Mouse (Mus musculus) C2C12 (cell line): Measurements from ENCODE around the gene Nsg2. TPM values are rescaled to one million over a fixed set of nuclear protein-coding genes. Genes with fewer than 3 reads are reported as not detected.

ENCODE experiments used
- H3K27me3 ChIP-seq: one replicate; pipeline ENCODE4 v1.6.1; 2011; ENCODE audit not compliant: control insufficient read depth, insufficient read depth, insufficient read length
- H3K36me3 ChIP-seq: one replicate; pipeline ENCODE4 v1.6.1; 2011; ENCODE audit not compliant: control insufficient read depth, insufficient read depth
- H3K4me3 ChIP-seq: one replicate; pipeline ENCODE4 v1.5.1; 2011; ENCODE audit warnings: mild to moderate bottlenecking, control low read depth; ENCODE audit not compliant: poor library complexity, insufficient read depth, severe bottlenecking
- H3K79me2 ChIP-seq: one replicate; pipeline ENCODE4 v1.6.1; 2011; ENCODE audit not compliant: control insufficient read depth, insufficient read depth
- H3K79me3 ChIP-seq: one replicate; pipeline ENCODE4 v1.6.1; 2011; ENCODE audit warnings: low read depth, control low read depth
- H3ac ChIP-seq: one replicate; pipeline ENCODE3; 2011; ENCODE audit warnings: low read depth; ENCODE audit not compliant: control insufficient read depth, insufficient read length
- CEBPB ChIP-seq: IDR thresholded peaks from one replicate; pipeline ENCODE4 v1.6.1; 2011; ENCODE audit warnings: low read depth, mild to moderate bottlenecking, control low read depth, moderate library complexity
- CTCF ChIP-seq: IDR thresholded peaks from one replicate; pipeline ENCODE4 v1.5.1; 2011; ENCODE audit not compliant: control insufficient read depth, insufficient read depth, insufficient read length
- FOSL1 ChIP-seq: IDR thresholded peaks from one replicate; pipeline ENCODE4 v1.8.0; 2011; ENCODE audit warnings: mild to moderate bottlenecking, low read length; ENCODE audit not compliant: poor library complexity, insufficient read depth, severe bottlenecking
- MAX ChIP-seq: IDR thresholded peaks from one replicate; pipeline ENCODE4 v1.6.1; 2011; ENCODE audit warnings: mild to moderate bottlenecking, control low read depth
- MYOD1 ChIP-seq: IDR thresholded peaks from one replicate; pipeline ENCODE4 v1.6.1; 2011; ENCODE audit warnings: low read depth; ENCODE audit not compliant: control insufficient read depth, insufficient read length
- MYOG ChIP-seq: IDR thresholded peaks from one replicate; pipeline ENCODE4 v1.6.1; 2011; ENCODE audit not compliant: control insufficient read depth, insufficient read length; ENCODE audit errors: extremely low read depth
- USF1 ChIP-seq: IDR thresholded peaks from one replicate; pipeline ENCODE4 v1.6.1; 2011; ENCODE audit warnings: low read depth, mild to moderate bottlenecking, control low read depth, moderate library complexity
- polyA plus RNA-seq: library from polyadenylated mRNA; unstranded; fragments of >200 nt; fragmentation: generic; extraction: Trizol; gene quantifications from one replicate; pipeline ENCODE4 v1.2.1, GENCODE M21; 2012; ENCODE audit warnings: missing spikeins

The Nsg2 gene
- polyA plus RNA-seq, 1 experiment: not detected

GRCm38 (mm10) chr11:32108441-32108840 lies 108.2 kb downstream of the Nsg2 start:
- no peaks in the 10 kb centered on the region for H3K36me3 ChIP-seq
- peaks cover 31% of the 10 kb centered on the region for H3K27me3 ChIP-seq
- no peaks in the 10 kb centered on the region for H3K79me2 ChIP-seq
- no peak overlapping the region for H3K4me3 ChIP-seq
- TF ChIP-seq FOSL1 (no peak), MAX (no peak), USF1 (no peak), CEBPB (no peak), MYOG (no peak), CTCF (no peak), MYOD1 (no peak)
- no peak overlapping the region for H3ac ChIP-seq
- H3K79me3 ChIP-seq: no peaks in the 10 kb centered on the region

Other genes with a start within 250 kb of the Nsg2 start
- gene Cpeb4, start 128.3 kb upstream of the Nsg2 start, polyA plus RNA-seq: 1.5 TPM
- not detected for gene 4930524B15Rik, start 34.9 kb upstream of the Nsg2 start, polyA plus RNA-seq
- gene Il9r, start 199.8 kb downstream of the Nsg2 start, polyA plus RNA-seq: not detected
- gene Snrnp25, start 205.0 kb downstream of the Nsg2 start, polyA plus RNA-seq: 63.0 TPM
- 40.6 TPM for gene Rhbdf1, start 221.8 kb downstream of the Nsg2 start, polyA plus RNA-seq
- 19.9 TPM for gene Mpg, start 226.0 kb downstream of the Nsg2 start, polyA plus RNA-seq